Mouse (Mus musculus): ENCODE results near the gene Sh3rf3. TPM values are rescaled to one million over a fixed set of nuclear protein-coding genes. Genes with fewer than 3 reads are reported as not detected.

Sh3rf3 gene
- polyA plus RNA-seq, 1 experiment from 2014 or later = 1.1 TPM

DNA sequence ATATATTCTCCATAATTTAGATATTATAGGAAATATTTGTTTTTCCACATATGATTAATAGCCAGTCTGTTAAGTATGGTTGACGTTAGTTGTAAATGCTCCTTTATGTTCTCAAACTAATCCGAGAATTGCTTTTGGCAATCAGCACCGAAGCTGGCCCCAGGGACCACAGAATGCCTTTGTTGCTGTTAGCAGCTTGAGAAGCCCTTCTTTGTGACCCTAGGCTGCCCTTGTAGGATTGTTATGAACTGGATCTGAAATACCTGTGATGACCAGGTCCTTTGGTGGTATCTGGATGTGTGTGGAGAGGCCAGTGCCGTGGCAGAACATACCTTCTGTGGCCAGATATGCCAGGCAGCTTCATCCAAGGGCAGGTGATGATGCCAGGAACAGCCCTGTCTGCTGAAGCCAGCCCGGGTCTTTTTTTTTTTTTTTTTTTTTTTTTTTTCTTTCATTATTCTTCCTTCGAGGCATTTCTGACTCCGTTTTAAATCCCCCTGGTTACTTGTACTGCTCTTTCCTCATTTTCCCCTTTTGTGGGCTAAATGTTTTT, 10.9 kb downstream of the Sh3rf3 start:
- ATAC-seq (ENCODE audit: insufficient read depth, low FRiP score, low read depth) = no peak
- Histone ChIP-seq H3K4me3 (replicated peaks) (no peak overlapping the region), H3K27me3 (replicated peaks) (no peaks in the 10 kb centered on the region), H3K4me2 (no peak overlapping the region), H3K9ac (no peak overlapping the region), H3K27ac (no peak overlapping the region), H3K9me3 (no peaks in the 10 kb centered on the region), H3K4me1 (no peaks in the 10 kb centered on the region), H3K36me3 (no peaks in the 10 kb centered on the region)
- WGBS = 66% methylated on average over 7 of the region's 7 CpGs

DNA sequence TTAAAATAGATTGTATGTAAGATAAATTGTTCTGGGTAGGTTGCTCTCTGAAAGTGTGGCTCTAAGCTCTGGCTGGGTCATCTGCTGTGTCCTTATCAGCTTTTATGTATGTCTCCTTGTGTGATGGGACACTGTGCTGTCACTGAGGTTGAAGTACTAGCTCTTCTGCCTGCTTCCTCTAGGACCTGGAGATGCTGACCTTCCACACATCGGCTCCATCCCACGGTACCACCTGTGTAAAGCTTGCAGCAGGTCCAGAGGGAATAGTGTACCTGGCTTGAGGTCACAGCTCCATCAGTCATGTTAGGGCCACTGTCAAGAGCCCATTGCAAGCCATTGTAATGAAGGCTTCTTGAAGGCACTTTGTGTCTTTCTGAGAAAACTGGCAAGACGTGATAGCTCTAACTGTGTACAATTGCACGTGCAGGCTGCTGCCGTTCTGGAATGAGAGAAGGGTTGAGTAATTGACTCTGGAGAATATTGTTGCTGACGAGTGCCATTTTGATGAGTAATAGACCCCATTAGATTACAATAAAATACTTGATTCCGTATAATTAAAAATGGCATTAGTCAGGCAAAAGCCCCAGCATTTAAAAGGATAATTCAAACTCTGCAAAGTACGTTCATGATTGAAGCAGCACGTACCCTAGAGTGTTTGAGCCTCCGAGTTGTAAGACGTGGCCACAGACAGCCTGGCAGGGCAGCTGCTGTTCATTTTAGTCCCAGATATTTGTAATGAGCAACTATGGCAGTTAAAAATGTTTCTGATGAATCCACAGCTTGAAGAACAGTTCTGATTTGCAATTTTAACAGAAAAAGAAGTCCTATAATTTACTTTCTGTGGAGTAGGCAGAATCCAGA, 16.3 kb downstream of the Sh3rf3 start:
- H3K9ac ChIP-seq = no peak overlapping the region
- no peak overlapping the region for H3K27ac ChIP-seq
- H3K9me3 ChIP-seq = no peaks in the 10 kb centered on the region
- no peak overlapping the region for H3K4me2 ChIP-seq
- H3K27me3 ChIP-seq (replicated peaks) = no peaks in the 10 kb centered on the region
- H3K36me3 ChIP-seq = no peaks in the 10 kb centered on the region
- 79% methylated on average over 11 of the region's 11 CpGs for WGBS
- H3K4me3 ChIP-seq (replicated peaks) = no peak overlapping the region
- no peaks in the 10 kb centered on the region for H3K4me1 ChIP-seq
- ATAC-seq (ENCODE audit: insufficient read depth, low FRiP score, low read depth) = no peak

DNA sequence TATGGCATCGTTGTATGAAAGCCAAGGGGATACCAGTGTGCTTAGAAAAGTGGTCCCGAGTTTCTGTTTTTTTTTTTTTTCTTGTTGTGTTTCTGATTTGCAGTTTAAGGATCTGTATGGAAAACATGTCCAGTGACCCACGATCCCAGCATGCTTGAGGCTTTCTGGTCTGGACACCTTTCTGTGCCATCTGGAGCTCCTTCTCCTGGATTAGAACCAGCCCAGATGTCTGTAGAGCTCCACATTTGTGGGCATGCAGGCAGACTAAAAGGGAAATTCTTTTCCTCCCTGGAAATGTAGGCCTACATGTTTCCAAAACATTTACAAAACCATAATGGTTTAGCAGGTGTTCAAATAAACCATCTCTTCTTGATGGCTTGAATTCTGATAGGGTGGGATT, 20.0 kb downstream of the Sh3rf3 start:
- no peak overlapping the region for H3K4me2 ChIP-seq
- 79% methylated on average over 3 of the region's 3 CpGs for WGBS
- no peaks in the 10 kb centered on the region for H3K9me3 ChIP-seq
- no peak overlapping the region for H3K4me3 ChIP-seq (replicated peaks)
- H3K4me1 ChIP-seq = no peaks in the 10 kb centered on the region
- no peak overlapping the region for H3K9ac ChIP-seq
- H3K36me3 ChIP-seq = no peaks in the 10 kb centered on the region
- H3K27ac ChIP-seq = no peak overlapping the region
- H3K27me3 ChIP-seq (replicated peaks) = no peaks in the 10 kb centered on the region
- no peak for ATAC-seq (ENCODE audit: insufficient read depth, low FRiP score, low read depth)

DNA sequence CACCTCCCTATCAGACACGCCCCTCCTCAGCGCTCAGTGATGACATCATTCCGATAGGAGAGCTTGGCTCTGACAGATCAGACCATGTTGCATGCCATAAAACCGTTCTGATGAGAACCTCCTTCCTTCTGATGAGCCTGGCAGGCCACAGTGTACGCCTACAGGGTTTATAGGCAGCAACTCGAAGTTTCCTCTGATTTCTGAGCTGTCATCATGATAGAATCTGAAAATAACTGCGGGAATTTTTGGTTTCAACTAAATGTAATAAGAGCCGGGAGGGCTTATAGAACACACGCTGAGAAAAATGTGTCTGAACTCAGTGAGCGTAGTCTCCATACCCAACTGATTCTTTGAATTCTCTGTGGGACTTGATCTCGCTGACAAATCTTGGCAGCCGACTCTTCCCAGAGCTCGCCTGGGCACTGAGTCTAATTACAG, 20.6 kb downstream of the Sh3rf3 start:
- Histone ChIP-seq H3K9ac (no peak overlapping the region), H3K4me1 (no peaks in the 10 kb centered on the region), H3K9me3 (no peaks in the 10 kb centered on the region), H3K4me2 (no peak overlapping the region), H3K4me3 (replicated peaks) (no peak overlapping the region), H3K27ac (no peak overlapping the region), H3K36me3 (no peaks in the 10 kb centered on the region), H3K27me3 (replicated peaks) (no peaks in the 10 kb centered on the region)
- ATAC-seq (ENCODE audit: insufficient read depth, low FRiP score, low read depth) = no peak
- WGBS = 75% methylated on average over 13 of the region's 13 CpGs

DNA sequence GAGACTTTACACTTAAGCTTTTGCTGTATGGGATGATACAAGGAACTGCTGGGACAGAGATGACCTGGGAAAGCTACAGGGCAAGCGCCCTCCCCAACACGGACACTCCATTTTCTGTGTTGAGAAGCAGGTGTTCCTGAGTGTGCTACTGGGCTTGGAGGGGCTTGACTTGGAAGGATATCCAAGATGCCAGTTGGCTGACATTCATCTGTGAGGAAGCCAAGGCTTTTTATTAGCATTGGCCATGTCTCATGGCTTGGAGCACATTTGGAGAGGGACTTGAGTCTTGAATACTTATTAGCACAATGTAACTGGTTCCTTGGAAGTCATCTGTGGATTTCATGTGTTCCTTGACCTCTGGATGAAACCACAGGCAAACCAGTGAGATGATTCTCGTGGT, 23.2 kb downstream of the Sh3rf3 start:
- ATAC-seq (ENCODE audit: insufficient read depth, low FRiP score, low read depth) = no peak
- Histone ChIP-seq H3K4me1 (no peaks in the 10 kb centered on the region), H3K4me3 (replicated peaks) (no peak overlapping the region), H3K9me3 (no peaks in the 10 kb centered on the region), H3K9ac (no peak overlapping the region), H3K27me3 (replicated peaks) (no peaks in the 10 kb centered on the region), H3K36me3 (no peaks in the 10 kb centered on the region), H3K4me2 (no peak overlapping the region), H3K27ac (no peak overlapping the region)
- WGBS = 82% methylated on average over 3 of the region's 3 CpGs

DNA sequence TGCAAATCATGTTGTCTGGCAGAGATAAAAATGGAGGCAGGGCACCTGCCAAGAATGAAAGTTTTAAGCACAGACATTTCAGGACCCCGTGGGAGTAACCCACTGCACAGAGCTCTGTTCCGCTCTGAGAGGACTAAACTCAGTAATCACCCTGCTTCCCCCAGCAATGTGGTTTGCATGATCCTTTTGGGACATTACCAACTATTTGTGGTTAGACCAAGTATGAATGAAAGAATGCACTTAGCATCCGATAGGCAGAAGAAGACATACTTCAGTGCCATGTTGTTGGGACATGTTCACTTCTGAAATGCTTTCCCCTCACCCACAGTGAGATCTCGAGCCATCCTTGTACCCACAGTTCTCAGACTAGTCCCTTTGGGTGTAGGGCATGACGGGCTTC, 24.3 kb downstream of the Sh3rf3 start:
- Histone ChIP-seq H3K27ac (no peak overlapping the region), H3K36me3 (no peaks in the 10 kb centered on the region), H3K4me2 (no peak overlapping the region), H3K27me3 (replicated peaks) (no peaks in the 10 kb centered on the region), H3K9me3 (no peaks in the 10 kb centered on the region), H3K4me3 (replicated peaks) (no peak overlapping the region), H3K4me1 (no peaks in the 10 kb centered on the region), H3K9ac (no peak overlapping the region)
- no peak for ATAC-seq (ENCODE audit: insufficient read depth, low FRiP score, low read depth)
- 86% methylated on average over 5 of the region's 5 CpGs for WGBS

DNA sequence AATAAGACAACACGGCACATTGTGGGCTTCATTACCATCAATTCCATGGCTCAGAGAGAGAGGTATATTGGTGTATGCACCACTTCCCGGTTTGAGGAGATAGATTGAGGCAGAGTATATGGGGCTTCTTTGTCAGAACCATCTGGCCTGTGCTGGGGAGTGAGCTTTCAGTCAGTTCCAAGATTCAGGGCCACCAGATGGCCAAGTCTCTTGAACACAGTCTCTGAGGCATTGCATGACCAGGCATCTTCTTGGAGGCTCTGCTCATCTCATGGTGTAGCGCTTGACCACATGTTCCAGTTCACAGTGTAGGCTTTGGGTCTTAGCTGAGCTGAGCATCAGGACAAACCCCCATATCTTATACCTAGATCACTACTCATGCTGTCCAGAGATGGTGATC, 28.8 kb downstream of the Sh3rf3 start:
- Histone ChIP-seq H3K9me3 (no peaks in the 10 kb centered on the region), H3K27me3 (replicated peaks) (no peaks in the 10 kb centered on the region), H3K4me3 (replicated peaks) (no peak overlapping the region), H3K4me1 (no peaks in the 10 kb centered on the region), H3K4me2 (no peak overlapping the region), H3K9ac (no peak overlapping the region), H3K27ac (no peak overlapping the region), H3K36me3 (no peaks in the 10 kb centered on the region)
- WGBS = 89% methylated on average over 3 of the region's 3 CpGs
- no peak for ATAC-seq (ENCODE audit: insufficient read depth, low FRiP score, low read depth)

DNA sequence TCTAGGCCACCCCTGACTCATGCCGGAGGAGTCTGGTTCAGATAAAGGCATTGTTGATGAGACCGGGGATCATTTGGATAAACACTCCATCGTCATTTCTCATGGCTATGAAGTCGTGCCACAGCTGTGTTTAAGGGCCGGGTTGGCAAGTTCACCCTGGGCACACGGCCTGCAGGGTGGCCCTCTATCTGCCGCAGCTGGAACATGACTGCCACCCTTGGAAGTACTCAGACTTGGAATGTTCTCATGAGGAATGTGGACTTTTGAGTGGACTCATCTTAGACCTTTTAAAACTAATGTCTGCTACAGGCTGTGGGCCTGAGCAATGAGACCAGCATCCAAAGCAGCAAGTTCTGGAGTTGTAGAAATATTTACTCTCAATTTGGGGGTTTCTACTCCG, 29.9 kb downstream of the Sh3rf3 start:
- ATAC-seq (ENCODE audit: insufficient read depth, low FRiP score, low read depth) = no peak
- Histone ChIP-seq H3K4me1 (no peaks in the 10 kb centered on the region), H3K9ac (no peak overlapping the region), H3K9me3 (no peaks in the 10 kb centered on the region), H3K27me3 (replicated peaks) (no peaks in the 10 kb centered on the region), H3K27ac (no peak overlapping the region), H3K4me2 (no peak overlapping the region), H3K36me3 (no peaks in the 10 kb centered on the region), H3K4me3 (replicated peaks) (no peak overlapping the region)
- WGBS = 76% methylated on average over 8 of the region's 8 CpGs

DNA sequence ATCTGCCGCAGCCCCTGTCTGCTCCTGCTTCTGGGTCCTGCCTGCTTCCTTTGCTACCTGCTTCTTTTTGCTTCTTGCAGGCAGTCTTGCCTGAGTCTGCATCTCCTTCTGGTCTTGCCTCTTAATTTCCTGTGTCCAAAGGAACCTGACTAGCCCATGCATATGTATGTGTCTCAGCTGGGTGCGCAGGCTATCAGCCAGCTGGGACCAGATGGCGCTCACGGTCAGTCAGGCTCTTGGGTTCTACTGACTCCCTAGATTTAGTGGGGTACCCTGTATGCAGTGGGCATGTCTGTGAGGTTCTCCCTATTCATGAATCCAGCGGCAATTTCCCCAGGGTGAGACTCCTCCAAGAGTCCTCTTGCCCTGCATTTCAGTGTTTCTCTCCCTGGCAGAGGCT, 35.0 kb downstream of the Sh3rf3 start:
- no peak overlapping the region for H3K4me2 ChIP-seq
- H3K9me3 ChIP-seq = no peaks in the 10 kb centered on the region
- WGBS = 77% methylated on average over 5 of the region's 5 CpGs

DNA sequence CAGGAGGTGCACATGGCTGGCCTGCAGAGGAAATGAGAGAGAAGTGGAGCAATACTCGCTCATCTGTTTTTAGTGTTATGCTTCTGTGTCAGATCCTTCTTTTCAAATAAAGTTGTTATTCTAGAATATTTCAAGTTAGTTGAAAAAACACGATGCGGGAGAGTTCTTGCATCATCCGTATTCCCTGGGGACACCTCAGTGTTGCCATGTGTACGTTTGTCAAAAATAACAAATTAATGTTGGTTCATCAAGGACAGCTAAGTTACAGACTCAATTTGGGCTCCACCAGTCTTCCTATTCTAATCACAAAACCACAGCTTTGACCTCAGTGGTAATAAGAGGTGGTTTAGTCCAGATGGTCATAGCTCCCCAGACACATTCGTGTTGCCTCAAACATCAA, 35.4 kb downstream of the Sh3rf3 start:
- Histone ChIP-seq H3K27ac (no peak overlapping the region), H3K36me3 (no peaks in the 10 kb centered on the region), H3K4me3 (replicated peaks) (no peak overlapping the region), H3K9ac (no peak overlapping the region), H3K9me3 (no peaks in the 10 kb centered on the region), H3K27me3 (replicated peaks) (no peaks in the 10 kb centered on the region), H3K4me2 (no peak overlapping the region), H3K4me1 (no peaks in the 10 kb centered on the region)
- ATAC-seq (ENCODE audit: insufficient read depth, low FRiP score, low read depth) = no peak
- 81% methylated on average over 6 of the region's 6 CpGs for WGBS

More for the DNA sequence above, 35.0 kb downstream of the Sh3rf3 start:
- Histone ChIP-seq H3K36me3 (no peaks in the 10 kb centered on the region), H3K27ac (no peak overlapping the region), H3K27me3 (replicated peaks) (no peaks in the 10 kb centered on the region), H3K4me3 (replicated peaks) (no peak overlapping the region), H3K4me1 (no peaks in the 10 kb centered on the region), H3K9ac (no peak overlapping the region)
- no peak for ATAC-seq (ENCODE audit: insufficient read depth, low FRiP score, low read depth)

DNA sequence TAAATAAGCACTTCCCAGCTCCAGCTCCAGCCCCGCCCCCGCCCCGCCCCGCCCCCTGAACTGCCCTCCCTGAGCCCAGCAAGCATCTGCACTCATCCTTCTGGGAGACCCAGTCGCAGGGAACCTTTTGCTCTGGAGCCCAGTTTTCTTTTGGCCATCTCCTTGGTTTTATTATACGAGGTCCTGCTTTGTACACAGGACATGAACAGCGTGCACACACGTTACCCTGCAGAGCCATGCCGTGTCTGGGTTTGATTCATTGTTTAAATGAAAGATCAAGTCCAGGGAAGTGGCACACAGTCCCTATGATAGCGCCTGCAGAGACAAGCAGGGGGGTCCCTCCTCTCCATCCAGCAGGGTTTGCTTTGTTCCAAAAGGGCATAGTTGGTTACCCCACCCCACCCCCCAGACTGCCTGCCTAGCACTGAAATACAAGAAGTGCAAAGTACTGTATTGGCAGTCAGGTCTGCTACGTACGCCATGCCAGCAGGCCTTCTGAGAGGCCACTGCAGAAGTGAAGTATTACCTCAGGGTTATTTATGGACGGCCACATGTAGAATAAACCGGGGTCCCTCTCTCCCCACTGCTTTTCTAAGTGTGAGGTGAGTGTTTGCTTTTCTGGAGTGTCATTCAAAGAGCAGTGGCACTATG, 41.5 kb downstream of the Sh3rf3 start:
- Histone ChIP-seq H3K9ac (no peak overlapping the region), H3K9me3 (no peaks in the 10 kb centered on the region), H3K27me3 (replicated peaks) (no peaks in the 10 kb centered on the region), H3K4me3 (replicated peaks) (no peak overlapping the region), H3K27ac (no peak overlapping the region), H3K4me2 (no peak overlapping the region), H3K4me1 (peaks cover 3% of the 10 kb centered on the region; the same call in 1 of the 2 replicates), H3K36me3 (no peaks in the 10 kb centered on the region)
- no peak for ATAC-seq (ENCODE audit: insufficient read depth, low FRiP score, low read depth)
- 11% methylated on average over 14 of the region's 14 CpGs for WGBS

DNA sequence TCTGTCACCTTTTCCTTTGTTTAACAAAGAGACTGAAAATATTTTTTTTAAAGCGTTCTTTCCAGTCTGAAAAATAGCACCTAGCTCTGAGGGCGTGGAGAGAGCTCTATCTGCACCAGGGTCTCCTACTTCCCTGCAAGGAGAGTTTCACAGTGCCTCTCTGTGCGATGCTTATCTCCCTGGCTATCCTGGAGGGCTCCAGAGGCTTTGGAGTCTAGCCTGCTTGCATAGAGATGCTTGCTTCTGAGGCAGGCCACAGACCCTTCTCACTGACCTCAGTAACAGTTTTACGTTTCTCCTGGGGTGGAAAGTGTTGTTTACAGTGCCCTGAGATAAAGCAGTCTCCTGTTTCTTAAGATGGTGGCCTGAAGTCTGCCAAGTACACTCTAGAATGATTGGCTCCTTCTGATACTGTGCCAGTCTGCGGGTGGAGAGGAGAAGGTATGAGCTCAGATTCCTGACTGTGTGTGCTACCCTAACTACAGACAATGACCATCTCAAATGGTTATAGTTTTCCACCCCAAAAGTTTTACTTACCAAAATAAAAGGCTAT, 42.1 kb downstream of the Sh3rf3 start:
- Histone ChIP-seq H3K4me1 (peaks cover 3% of the 10 kb centered on the region; the same call in 1 of the 2 replicates), H3K27me3 (replicated peaks) (no peaks in the 10 kb centered on the region), H3K4me2 (no peak overlapping the region), H3K9me3 (no peaks in the 10 kb centered on the region), H3K4me3 (replicated peaks) (no peak overlapping the region), H3K36me3 (no peaks in the 10 kb centered on the region), H3K27ac (no peak overlapping the region), H3K9ac (no peak overlapping the region)
- no peak for ATAC-seq (ENCODE audit: insufficient read depth, low FRiP score, low read depth)
- 37% methylated on average over 5 of the region's 5 CpGs for WGBS
